Mouse (Mus musculus) MEL (cell line): ENCODE measurements around the gene Iglon5. TPM values are rescaled to one million over a fixed set of nuclear protein-coding genes. Genes with fewer than 3 reads are reported as not detected.
A peak's percentile ranks its signal among the peaks of the same experiment; 100 is the strongest.

ENCODE experiments used
- DNase-seq: peaks from one replicate; pipeline ENCODE4 v3.0.0; 2011; ENCODE audit warnings: low read depth, low spot score
- H3K27ac ChIP-seq: 2 replicates; pipeline ENCODE4 v1.5.1; 2012; ENCODE audit warnings: low read depth, mild to moderate bottlenecking, control low read depth, low read length, moderate library complexity; ENCODE audit not compliant: control insufficient read depth
- H3K27me3 ChIP-seq, 2 experiments: fragments of 150-350 bp in 1 of 2; sonication (generic) in 1 of 2; 2 replicates each; pipeline ENCODE4 v1.6.1; 2012; ENCODE audit warnings: low read length in 2 of 2, mild to moderate bottlenecking in 2 of 2, improper control_type of control experiment in 1 of 2, moderate library complexity in 1 of 2; ENCODE audit not compliant: insufficient read depth in 2 of 2, control insufficient read depth in 1 of 2
- H3K36me3 ChIP-seq, 2 experiments: 2 replicates each; pipeline ENCODE4 v1.6.1; 2012 to 2014; ENCODE audit warnings: low read length in 2 of 2, improper control_type of control experiment in 1 of 2, inconsistent platforms in 1 of 2, mild to moderate bottlenecking in 1 of 2; ENCODE audit not compliant: insufficient read depth in 2 of 2, control insufficient read depth in 1 of 2
- H3K4me1 ChIP-seq, 2 experiments: fragments of 150-350 bp in 1 of 2; sonication (generic) in 1 of 2; 2 replicates each; pipeline ENCODE4 v1.6.1; 2012; ENCODE audit warnings: low read length in 2 of 2, improper control_type of control experiment in 1 of 2, mild to moderate bottlenecking in 1 of 2; ENCODE audit not compliant: insufficient read depth in 2 of 2, control insufficient read depth in 1 of 2
- H3K4me3 ChIP-seq, 2 experiments: fragments of 150-350 bp in 1 of 2; sonication (generic) in 1 of 2; 2 replicates each; pipeline ENCODE4 v1.5.1; 2012; ENCODE audit warnings: low read depth in 2 of 2, low read length in 2 of 2, mild to moderate bottlenecking in 2 of 2, moderate library complexity in 2 of 2, control low read depth in 1 of 2, improper control_type of control experiment in 1 of 2; ENCODE audit not compliant: control insufficient read depth in 1 of 2, insufficient read depth in 1 of 2
- H3K79me2 ChIP-seq: 2 replicates; pipeline ENCODE4 v1.6.1; 2012; ENCODE audit warnings: mild to moderate bottlenecking, low read length, moderate library complexity; ENCODE audit not compliant: control insufficient read depth, poor library complexity, insufficient read depth
- H3K9ac ChIP-seq: 2 replicates; pipeline ENCODE4 v1.6.1; 2012; ENCODE audit warnings: low read depth, mild to moderate bottlenecking, control low read depth, low read length, moderate library complexity; ENCODE audit not compliant: control insufficient read depth, poor library complexity, severe bottlenecking
- H3K9me3 ChIP-seq: fragments of 150-350 bp; sonication (generic); replicated peaks from 2 replicates; pipeline ENCODE4 v1.6.1; 2012; ENCODE audit warnings: mild to moderate bottlenecking, low read length, improper control_type of control experiment, moderate library complexity; ENCODE audit not compliant: insufficient read depth
- CHD2 ChIP-seq: IDR thresholded peaks from 2 replicates; pipeline ENCODE4 v1.6.1; 2011; ENCODE audit warnings: low read length, improper control_type of control experiment
- E2F4 ChIP-seq: IDR thresholded peaks from 2 replicates; pipeline ENCODE4 v1.6.1; 2011; ENCODE audit warnings: low read depth, low read length, improper control_type of control experiment, borderline replicate concordance
- ELF1 ChIP-seq: IDR thresholded peaks from 2 replicates; pipeline ENCODE4 v1.6.1; 2014; ENCODE audit warnings: low read depth, mild to moderate bottlenecking, inconsistent platforms, low read length, improper control_type of control experiment, moderate library complexity
- GABPA ChIP-seq: IDR thresholded peaks from 2 replicates; pipeline ENCODE4 v1.6.1; 2012; ENCODE audit warnings: low read depth, mild to moderate bottlenecking, inconsistent platforms, low read length, improper control_type of control experiment, moderate library complexity
- GATA1 ChIP-seq: IDR thresholded peaks from 2 replicates; pipeline ENCODE4 v1.6.1; 2011; ENCODE audit warnings: low read depth, low read length, improper control_type of control experiment
- MAZ ChIP-seq: IDR thresholded peaks from 2 replicates; pipeline ENCODE4 v1.6.1; 2012; ENCODE audit warnings: low read depth, mild to moderate bottlenecking, inconsistent platforms, low read length, improper control_type of control experiment
- MXI1 ChIP-seq: IDR thresholded peaks from 2 replicates; pipeline ENCODE4 v1.6.1; 2011; ENCODE audit warnings: mild to moderate bottlenecking, low read depth, low read length, improper control_type of control experiment
- MYB ChIP-seq: IDR thresholded peaks from 2 replicates; pipeline ENCODE4 v1.6.1; 2011; ENCODE audit warnings: mild to moderate bottlenecking, low read depth, low read length, improper control_type of control experiment
- NRF1 ChIP-seq: IDR thresholded peaks from 2 replicates; pipeline ENCODE4 v1.6.1; 2014; ENCODE audit warnings: low read depth, mild to moderate bottlenecking, inconsistent platforms, low read length, improper control_type of control experiment, moderate library complexity; ENCODE audit not compliant: poor library complexity, insufficient read depth, severe bottlenecking
- POLR2AphosphoS2 ChIP-seq: IDR thresholded peaks from 2 replicates; pipeline ENCODE4 v1.6.1; 2011; ENCODE audit warnings: low read length, improper control_type of control experiment
- RCOR1 ChIP-seq: IDR thresholded peaks from 2 replicates; pipeline ENCODE4 v1.6.1; 2012; ENCODE audit warnings: low read depth, mild to moderate bottlenecking, inconsistent platforms, low read length, improper control_type of control experiment
- SMC3 ChIP-seq: IDR thresholded peaks from 2 replicates; pipeline ENCODE4 v1.6.1; 2011; ENCODE audit warnings: low read depth, low read length, improper control_type of control experiment
- USF2 ChIP-seq, 2 experiments: IDR thresholded peaks; 2 replicates each; pipeline ENCODE4 v1.6.1; 2011 to 2012; ENCODE audit warnings: improper control_type of control experiment in 2 of 2, low read length in 2 of 2, borderline replicate concordance in 1 of 2, inconsistent platforms in 1 of 2, low read depth in 1 of 2, mild to moderate bottlenecking in 1 of 2; ENCODE audit not compliant: insufficient read depth in 1 of 2
- ZC3H11A ChIP-seq: IDR thresholded peaks from 2 replicates; pipeline ENCODE4 v1.6.1; 2012; ENCODE audit warnings: low read depth, mild to moderate bottlenecking, inconsistent platforms, low read length, improper control_type of control experiment
- ZKSCAN1 ChIP-seq: IDR thresholded peaks from 2 replicates; pipeline ENCODE4 v1.6.1; 2012; ENCODE audit warnings: low read depth, mild to moderate bottlenecking, inconsistent platforms, low read length, improper control_type of control experiment, moderate library complexity
- ZMIZ1 ChIP-seq: IDR thresholded peaks from 2 replicates; pipeline ENCODE4 v1.6.1; 2012; ENCODE audit warnings: low read depth, mild to moderate bottlenecking, inconsistent platforms, low read length, improper control_type of control experiment, moderate library complexity
- ZNF384 ChIP-seq: IDR thresholded peaks from 2 replicates; pipeline ENCODE4 v1.6.1; 2012; ENCODE audit warnings: low read depth, mild to moderate bottlenecking, inconsistent platforms, low read length, improper control_type of control experiment
- polyA plus RNA-seq, 2 experiments: library from polyadenylated mRNA; stranded (reverse) in 1 of 2; unstranded in 1 of 2; fragments of >175 nt in 1 of 2; fragments of >200 nt in 1 of 2; gene quantifications; 2 replicates each; pipeline versions ENCODE4 v1.2.1 to v1.2.4; 2012; ENCODE audit warnings: low replicate concordance in 2 of 2, low read depth in 1 of 2; ENCODE audit not compliant: insufficient read length in 2 of 2, insufficient read depth in 1 of 2, missing spikeins in 1 of 2
- total RNA-seq: library from RNA; depleted of rRNA; stranded (reverse); fragments of 300-350 nt; gene quantifications from 2 replicates; pipeline ENCODE4 v1.2.3, GENCODE M21; 2012

The Iglon5 gene
- total and polyA plus RNA-seq, 3 experiments = not detected

- Histone ChIP-seq H3K9me3 (no peaks in the 10 kb centered on the region), H3K27ac (no peak overlapping the region)
- peak; percentile 58 for TF ChIP-seq ZNF384
- TF ChIP-seq POLR2AphosphoS2 = no peak
- TF ChIP-seq, all 39 proteins: peak for 1
- peaks cover 0 to 19% of the 10 kb centered on the region in 2 experiments; a peak in 2 of 4 replicates for H3K36me3 ChIP-seq
- DNase-seq = no peak
- no peaks in the 10 kb centered on the region for H3K27me3 ChIP-seq
- H3K79me2 ChIP-seq = peaks cover 15% of the 10 kb centered on the region
- H3K9ac ChIP-seq = no peak overlapping the region
- H3K4me1 ChIP-seq = peaks cover 2 to 37% of the 10 kb centered on the region in 2 experiments; a peak in 2 of 4 replicates
- no peak overlapping the region for H3K4me3 ChIP-seq
Observed at GRCm38 (mm10) chr7:43449811-43450210, 40.1 kb downstream of the Iglon5 start.

GRCm38 (mm10) chr7:43448246-43448645, 41.6 kb downstream of the Iglon5 start:
- Histone ChIP-seq H3K27me3 (no peaks in the 10 kb centered on the region), H3K36me3 (peaks cover 0 to 21% of the 10 kb centered on the region in 2 experiments; a peak in 2 of 4 replicates), H3K4me3 (no peak overlapping the region), H3K27ac (no peak overlapping the region), H3K9me3 (no peaks in the 10 kb centered on the region), H3K9ac (no peak overlapping the region), H3K79me2 (peaks cover 24% of the 10 kb centered on the region), H3K4me1 (peaks cover 2 to 43% of the 10 kb centered on the region in 2 experiments; a peak in 2 of 4 replicates)
- no peak for DNase-seq
- TF ChIP-seq CHD2 (no peak), ZKSCAN1 (no peak), MYB (no peak), RCOR1 (no peak), ZC3H11A (no peak), ELF1 (no peak), SMC3 (no peak), GABPA (no peak), MAZ (no peak), NRF1 (no peak), MXI1 (no peak), GATA1 (no peak), ZMIZ1 (no peak), USF2 (IDR thresholded peaks at IDR 0.05; ENCODE audit: borderline replicate concordance in 1 of 2, insufficient read depth in 1 of 2, low read depth in 1 of 2, low read length in 2 of 2) (no peak), E2F4 (no peak)
